Mouse (Mus musculus) gastrocnemius, postnatal 4 days (tissue): ENCODE data around the gene Galnt17. TPM values are rescaled to one million over a fixed set of nuclear protein-coding genes. Genes with fewer than 3 reads are reported as not detected.

Source experiments
- DNase-seq, 2 experiments: peaks; one replicate each; pipeline ENCODE4 v3.0.0; 2021 to 2022; ENCODE audit warnings: low spot score in 2 of 2, mixed read lengths in 2 of 2
- total RNA-seq, 2 experiments: library from RNA; stranded (reverse); gene quantifications; 2 replicates each; pipeline ENCODE4 v1.2.3; 2021

Galnt17 gene
- total RNA-seq, 2 experiments from 2014 or later: 28.2 to 31.5 TPM

GRCm38 (mm10) chr5:131246591-131246990 lies 61.7 kb downstream of the Galnt17 start:
- no peak for DNase-seq

- DNase-seq: no peak
Observed at GRCm38 (mm10) chr5:131241689-131242088, 66.6 kb downstream of the Galnt17 start.

GRCm38 (mm10) chr5:131239813-131240212 lies 68.5 kb downstream of the Galnt17 start:
- DNase-seq: no peak

- DNase-seq: no peak
Observed at GRCm38 (mm10) chr5:131236906-131237305, 71.4 kb downstream of the Galnt17 start.

GRCm38 (mm10) chr5:131233828-131234227 lies 74.5 kb downstream of the Galnt17 start:
- peak in 1 of 2 experiments; percentile 63 for DNase-seq

- DNase-seq: no peak
Observed at GRCm38 (mm10) chr5:131231060-131231459, 77.2 kb downstream of the Galnt17 start.

- no peak for DNase-seq
Observed at GRCm38 (mm10) chr5:131229744-131230143, 78.6 kb downstream of the Galnt17 start.

GRCm38 (mm10) chr5:131223416-131223815 lies 84.9 kb downstream of the Galnt17 start:
- no peak for DNase-seq

GRCm38 (mm10) chr5:131222498-131223244 lies 85.6 kb downstream of the Galnt17 start:
- DNase-seq: no peak

GRCm38 (mm10) chr5:131218221-131218620 lies 90.1 kb downstream of the Galnt17 start:
- no peak for DNase-seq

- DNase-seq: no peak
Observed at GRCm38 (mm10) chr5:131211618-131212017, 96.7 kb downstream of the Galnt17 start.

- DNase-seq: no peak
Observed at GRCm38 (mm10) chr5:131201146-131201545, 107.2 kb downstream of the Galnt17 start.

GRCm38 (mm10) chr5:131192311-131192710 lies 116.0 kb downstream of the Galnt17 start:
- no peak for DNase-seq

GRCm38 (mm10) chr5:131184566-131184965 lies 123.7 kb downstream of the Galnt17 start:
- DNase-seq: no peak

GRCm38 (mm10) chr5:131181231-131181630 lies 127.1 kb downstream of the Galnt17 start:
- DNase-seq: no peak

GRCm38 (mm10) chr5:131180756-131181155 lies 127.5 kb downstream of the Galnt17 start:
- DNase-seq: no peak

GRCm38 (mm10) chr5:131177851-131178250 lies 130.4 kb downstream of the Galnt17 start:
- DNase-seq: no peak

- no peak for DNase-seq
Observed at GRCm38 (mm10) chr5:131177168-131177567, 131.1 kb downstream of the Galnt17 start.

- DNase-seq: no peak
Observed at GRCm38 (mm10) chr5:131169186-131169585, 139.1 kb downstream of the Galnt17 start.

GRCm38 (mm10) chr5:131167366-131167765 lies 140.9 kb downstream of the Galnt17 start:
- DNase-seq: no peak

- DNase-seq: peak in 1 of 2 experiments; percentile 13
Observed at GRCm38 (mm10) chr5:131165681-131166080, 142.6 kb downstream of the Galnt17 start.

- DNase-seq: no peak
Observed at GRCm38 (mm10) chr5:131157866-131158265, 150.4 kb downstream of the Galnt17 start.

- no peak for DNase-seq
Observed at GRCm38 (mm10) chr5:131156323-131156722, 152.0 kb downstream of the Galnt17 start.
